Mouse (Mus musculus): Measurements from ENCODE around the gene F8.

F8 gene

DNA sequence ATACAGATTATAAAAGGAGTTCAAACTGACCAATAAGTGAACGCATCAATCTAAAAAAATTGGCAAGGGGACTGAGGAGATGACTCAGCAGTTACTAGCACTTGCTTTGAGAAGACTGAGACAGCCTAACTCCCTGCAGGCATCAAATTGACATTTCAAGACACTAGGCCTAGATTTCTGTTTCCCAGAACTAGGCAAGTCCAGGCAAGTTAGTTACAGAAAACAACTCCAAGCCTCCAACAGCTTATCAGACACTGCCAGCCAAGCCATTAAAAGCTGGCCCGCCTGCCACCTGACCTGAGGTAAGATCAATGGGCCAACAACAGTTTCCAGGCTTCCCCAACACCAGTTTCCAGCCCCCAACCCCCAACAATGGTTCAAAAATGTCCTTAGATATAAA is 244.7 kb downstream of the F8 start:
- no peak for DNase-seq

DNA sequence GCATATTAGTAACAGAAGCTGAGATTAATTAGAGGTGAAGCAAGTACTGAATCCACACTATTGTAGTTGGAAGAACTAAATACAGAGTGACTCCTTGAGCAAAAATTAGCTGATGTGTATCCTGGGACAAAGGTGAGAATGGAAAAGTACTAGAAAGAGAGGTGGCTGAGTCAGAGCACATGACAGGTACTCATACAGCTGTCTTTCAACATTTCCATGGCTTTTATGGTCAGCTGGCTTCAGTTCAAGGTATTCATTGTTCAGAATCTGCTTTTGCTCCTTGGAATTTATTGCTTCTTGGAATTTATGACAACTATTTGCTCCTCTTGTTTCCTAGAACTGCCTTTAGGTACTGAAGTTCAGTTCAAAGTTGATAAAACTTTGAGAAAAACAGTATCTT is 245.5 kb downstream of the F8 start:
- no peak for DNase-seq

DNA sequence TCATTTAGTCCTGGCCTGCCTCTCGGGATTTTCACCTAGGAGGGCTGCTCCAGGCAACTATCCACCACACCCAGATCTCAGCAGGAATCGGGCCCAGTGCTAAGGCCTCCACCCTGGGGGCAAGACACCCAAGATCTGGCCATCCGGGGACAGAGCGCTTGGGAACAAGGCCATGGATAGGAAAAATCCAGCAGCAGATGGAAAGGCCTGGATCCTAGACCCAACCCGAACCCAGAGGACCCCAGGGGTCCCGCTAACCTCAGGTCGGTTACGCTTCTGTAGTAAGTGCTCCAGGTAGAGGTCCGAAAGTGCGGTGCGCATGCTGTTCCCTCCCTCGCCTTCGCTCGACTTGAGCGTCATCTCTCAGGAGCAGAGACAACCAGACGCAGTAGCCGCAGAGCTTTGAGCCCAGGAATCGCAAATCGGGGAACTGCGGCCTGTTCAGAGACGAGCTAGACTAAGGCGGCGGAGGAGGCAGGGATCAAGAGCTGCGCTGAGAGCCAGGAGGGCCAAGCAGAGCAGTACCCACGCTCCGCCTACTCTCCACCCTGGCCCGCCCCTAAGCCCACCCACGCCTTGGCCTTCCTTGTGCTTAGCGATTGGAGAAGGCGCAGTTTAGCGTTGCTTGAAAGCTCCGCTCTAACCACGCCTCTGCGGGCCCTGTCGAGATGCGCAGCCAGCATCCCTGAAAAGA is 251.8 kb downstream of the F8 start, which contains the start of gene Mpp1:
Gene Mpp1, minus strand, starts transcription at position 550 of the 694 bp plus-strand sequence.
- DNase-seq = peak; percentile 84

DNA sequence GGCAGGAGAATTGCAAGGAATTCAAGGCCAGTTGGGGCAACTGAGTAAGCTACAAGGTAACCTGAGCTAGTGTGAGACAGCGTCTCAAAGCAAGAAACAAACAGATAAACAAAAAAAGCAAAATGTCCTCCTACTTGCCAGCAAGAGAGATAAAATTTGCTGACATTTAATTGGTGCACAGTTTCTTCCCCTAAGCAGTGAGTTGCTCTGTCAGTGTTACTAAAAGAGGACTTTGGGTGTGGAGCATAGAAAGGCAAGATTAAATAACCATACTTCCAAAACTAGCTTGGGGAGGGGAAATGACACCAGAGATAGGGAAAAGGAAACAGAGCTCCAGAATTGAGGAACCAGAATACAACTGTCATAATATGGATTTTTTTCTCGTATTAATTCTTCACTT is 252.9 kb downstream of the F8 start:
- no peak for DNase-seq

DNA sequence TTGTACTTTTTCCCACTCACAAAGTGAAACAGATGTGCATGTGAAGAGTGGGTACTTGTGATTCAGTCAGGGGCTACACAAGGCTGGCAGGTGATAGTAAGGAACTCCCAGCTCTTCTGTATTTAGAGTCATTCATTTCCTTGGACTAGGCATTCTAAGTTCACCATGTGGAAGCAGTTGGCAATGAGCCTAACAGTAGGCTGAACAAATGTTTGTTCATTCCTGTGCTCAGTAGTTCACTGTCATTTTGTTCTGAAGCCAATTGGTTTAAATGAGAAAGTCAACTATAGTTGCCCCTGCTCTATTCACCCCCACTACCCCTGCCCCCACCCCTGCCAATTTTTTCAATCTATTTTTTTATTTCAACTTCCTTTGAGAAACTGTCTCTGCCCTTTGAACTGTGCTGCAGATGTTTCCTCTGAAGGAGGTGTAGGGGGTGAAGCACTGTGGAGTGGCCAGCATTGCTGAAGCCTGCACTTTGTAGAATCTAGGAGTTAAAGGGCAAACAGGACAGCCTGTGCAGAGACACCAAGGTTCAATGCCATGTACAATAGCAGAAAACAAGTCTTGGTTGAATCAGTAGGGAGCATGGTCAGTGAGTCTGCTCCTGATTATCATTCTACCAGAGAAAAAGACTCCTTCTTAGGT is 254.0 kb downstream of the F8 start:
- peak; percentile 23 for DNase-seq

DNA sequence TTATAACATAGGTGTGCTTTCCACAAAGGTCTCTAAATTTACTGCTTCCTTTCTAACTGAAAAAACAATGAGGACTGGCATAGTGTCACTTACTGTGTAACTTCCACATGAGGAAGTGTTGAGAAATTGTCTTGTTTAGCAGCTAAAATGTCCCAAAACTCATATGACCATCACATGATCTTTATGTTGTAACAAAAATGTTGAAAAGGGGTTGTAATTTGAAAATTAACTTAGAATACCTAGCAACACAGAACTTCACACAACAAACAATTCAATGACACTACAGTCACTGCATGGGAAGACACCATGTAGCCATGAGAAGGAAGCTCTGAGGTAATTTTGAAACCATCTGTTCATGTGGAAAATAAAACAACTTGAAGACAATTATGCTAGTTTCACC is 255.5 kb downstream of the F8 start:
- no peak for DNase-seq

DNA sequence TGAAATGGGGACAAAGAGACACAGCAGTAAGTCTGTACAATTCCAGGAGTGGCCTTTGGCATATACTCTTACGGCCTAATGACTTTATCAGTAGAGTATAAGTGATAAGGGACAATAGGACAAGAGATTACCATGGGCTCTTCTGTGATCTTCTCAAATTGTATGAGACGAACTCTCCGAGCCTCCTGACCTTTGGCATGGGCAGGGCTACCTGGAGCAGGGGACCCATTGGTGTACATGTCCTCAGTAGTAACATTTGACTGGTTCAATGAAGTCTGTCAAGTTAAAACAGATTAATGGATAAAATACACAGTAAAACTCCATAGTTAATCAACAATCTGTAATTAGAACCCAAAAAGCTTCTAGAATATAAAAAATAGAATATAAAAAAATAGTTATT is 256.8 kb downstream of the F8 start:
- no peak for DNase-seq

All from thymus, postnatal 4 days (tissue).